Mouse (Mus musculus): ENCODE measurements at regions not wholly inside any gene's neighbourhood (a gene's known extent, or its start where the extent isn't known, plus 50 kb on each side); places are given as distances from the start of the nearest gene placed in this dataset.

DNA sequence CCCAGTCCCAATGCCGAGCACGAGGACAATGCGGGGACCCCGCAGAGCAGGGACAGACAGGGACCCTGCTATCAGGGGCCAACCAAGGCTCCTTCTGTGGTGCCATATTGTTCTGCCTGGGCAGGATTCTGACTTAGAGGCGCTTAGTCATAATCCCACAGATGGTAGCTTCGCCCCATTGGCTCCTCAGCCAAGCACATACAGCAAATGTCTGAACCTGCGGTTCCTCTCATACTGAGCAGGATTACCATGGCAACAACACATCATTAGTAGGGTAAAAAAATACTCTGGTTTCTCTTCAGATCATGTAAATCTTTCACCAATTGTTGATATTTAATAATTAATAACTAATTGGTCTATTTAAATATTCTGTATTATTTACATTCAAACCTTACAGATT, 2140.3 kb upstream of the Cdh20 start:
- DNase-seq (ENCODE audit: low read depth, low spot score), result peak; percentile 60

DNA sequence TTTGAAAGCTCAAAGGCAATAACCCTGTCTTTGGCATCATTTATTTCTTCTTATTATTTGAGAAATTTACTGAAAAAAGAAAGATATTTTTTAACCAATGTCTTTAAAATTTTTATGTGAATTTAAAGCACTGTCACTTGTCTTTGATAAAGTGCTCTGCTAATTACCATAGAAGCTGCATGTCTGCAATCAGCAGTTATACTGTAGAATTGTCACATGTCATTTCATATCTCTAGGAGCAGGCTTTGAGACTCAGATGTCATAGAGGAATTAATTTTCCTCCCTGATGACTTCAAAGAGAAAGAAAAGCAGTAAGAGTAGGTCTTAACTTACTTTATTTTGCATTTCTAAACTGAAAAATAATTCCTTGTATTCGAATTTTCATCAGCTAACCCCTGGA, 2123.9 kb upstream of the Cdh20 start:
- DNase-seq (ENCODE audit: low read depth, low spot score), result no peak

- DNase-seq (ENCODE audit: low read depth, low spot score), result no peak
Observed at GRCm38 (mm10) chr1:102687367-102688070, 2080.8 kb upstream of the Cdh20 start.

DNA sequence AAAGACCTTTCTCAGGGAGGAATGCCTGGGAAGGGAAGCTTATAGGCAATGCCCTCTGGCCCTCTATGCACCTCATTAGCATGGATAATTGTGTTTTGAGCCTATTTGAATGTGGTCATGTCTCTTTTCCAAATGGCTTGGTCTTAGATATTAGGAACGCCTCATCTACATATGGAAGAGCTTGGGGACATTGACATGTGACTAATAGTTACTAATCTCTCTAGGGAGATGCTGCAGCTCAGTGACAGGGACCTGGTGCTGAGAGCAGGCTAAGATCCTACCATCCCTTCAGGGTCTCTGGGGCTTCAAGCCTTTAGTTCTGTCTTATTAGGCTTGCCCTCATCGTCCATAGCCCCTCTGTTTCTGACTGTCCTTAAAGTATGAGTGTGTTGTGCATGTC, 2051.9 kb upstream of the Cdh20 start:
- no peak for DNase-seq (ENCODE audit: low read depth, low spot score)

DNA sequence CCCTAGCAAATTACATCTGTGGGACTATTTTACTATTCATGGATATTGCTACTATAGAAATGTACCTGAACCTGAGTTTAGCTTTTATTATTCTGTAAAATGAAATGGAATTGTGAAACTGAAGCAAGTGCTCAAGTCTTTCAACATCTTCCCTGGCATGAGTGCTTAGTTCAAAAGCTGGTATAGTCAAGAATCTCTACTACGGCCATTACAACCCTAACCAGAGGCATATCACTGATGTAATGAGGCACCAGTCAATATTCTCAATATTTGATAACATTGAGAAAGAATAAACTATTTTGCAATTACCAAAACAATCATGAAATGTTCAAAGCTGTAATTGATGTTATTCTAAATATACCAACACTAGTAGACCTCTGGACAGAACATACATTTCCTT, 2034.3 kb upstream of the Cdh20 start:
- DNase-seq (ENCODE audit: low read depth, low spot score), result no peak

DNA sequence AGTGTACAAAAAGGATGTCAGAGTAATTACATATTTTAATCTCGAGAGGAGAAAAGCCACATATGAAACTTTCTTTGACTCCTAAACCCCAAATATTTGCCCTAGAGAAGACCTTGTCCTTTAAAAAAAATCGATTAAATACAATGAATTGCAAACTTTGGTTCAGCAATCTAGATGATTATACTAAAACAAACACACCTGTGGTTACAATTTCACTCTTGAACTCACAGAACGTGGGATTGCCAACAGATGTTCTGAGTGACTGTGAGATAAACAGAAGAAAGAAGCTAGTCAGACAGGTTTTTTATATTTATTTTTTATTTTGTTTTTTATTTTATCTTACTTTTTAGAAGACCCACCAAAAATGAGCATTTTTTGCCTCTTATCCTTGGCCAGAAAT, 2032.9 kb upstream of the Cdh20 start:
- no peak for DNase-seq (ENCODE audit: low read depth, low spot score)

GRCm38 (mm10) chr1:102757941-102758340, 2010.4 kb upstream of the Cdh20 start:
- no peak for DNase-seq (ENCODE audit: low read depth, low spot score)
